Mouse (Mus musculus): ENCODE data around the gene Cyfip2. TPM values are rescaled to one million over a fixed set of nuclear protein-coding genes. Genes with fewer than 3 reads are reported as not detected.

Cyfip2 gene
- polyA plus RNA-seq, 1 experiment: 3.2 TPM

- no peak for TF ChIP-seq FLI1 (IDR thresholded peaks at IDR 0.05; ENCODE audit: low read length)
- TF ChIP-seq GATA1 (IDR thresholded peaks at IDR 0.05; ENCODE audit: borderline replicate concordance, low read length): no peak
- Histone ChIP-seq H3K4me1 (peaks cover 87% of the 10 kb centered on the region), H3K9me3 (peaks cover 11% of the 10 kb centered on the region), H3K27me3 (replicated peaks) (peaks cover 2% of the 10 kb centered on the region), H3K4me3 (replicated peaks) (no peak overlapping the region), H3K36me3 (replicated peaks; ENCODE audit: low read length) (peaks cover 25% of the 10 kb centered on the region)
Observed at GRCm38 (mm10) chr11:46309111-46309741, 3.4 kb downstream of the Cyfip2 start.

GRCm38 (mm10) chr11:46308271-46308974 is 4.2 kb downstream of the Cyfip2 start:
- TF ChIP-seq FLI1 (IDR thresholded peaks at IDR 0.05; ENCODE audit: low read length): no peak
- TF ChIP-seq GATA1 (IDR thresholded peaks at IDR 0.05; ENCODE audit: borderline replicate concordance, low read length): no peak
- Histone ChIP-seq H3K9me3 (peaks cover 11% of the 10 kb centered on the region), H3K4me1 (peaks cover 88% of the 10 kb centered on the region), H3K4me3 (replicated peaks) (no peak overlapping the region), H3K27me3 (replicated peaks) (no peaks in the 10 kb centered on the region), H3K36me3 (replicated peaks; ENCODE audit: low read length) (peaks cover 25% of the 10 kb centered on the region)

GRCm38 (mm10) chr11:46307768-46308167 is 4.9 kb downstream of the Cyfip2 start:
- H3K4me3 ChIP-seq (replicated peaks): no peak overlapping the region
- H3K27me3 ChIP-seq (replicated peaks): no peaks in the 10 kb centered on the region
- H3K4me1 ChIP-seq: peaks cover 82% of the 10 kb centered on the region
- H3K9me3 ChIP-seq: peaks cover 11% of the 10 kb centered on the region
- H3K36me3 ChIP-seq (replicated peaks; ENCODE audit: low read length): peaks cover 25% of the 10 kb centered on the region
- TF ChIP-seq GATA1 (IDR thresholded peaks at IDR 0.05; ENCODE audit: borderline replicate concordance, low read length): no peak
- TF ChIP-seq FLI1 (IDR thresholded peaks at IDR 0.05; ENCODE audit: low read length): no peak

- TF ChIP-seq FLI1 (IDR thresholded peaks at IDR 0.05; ENCODE audit: low read length): no peak
- TF ChIP-seq GATA1 (IDR thresholded peaks at IDR 0.05; ENCODE audit: borderline replicate concordance, low read length): no peak
- H3K4me1 ChIP-seq: peaks cover 75% of the 10 kb centered on the region
- H3K36me3 ChIP-seq (replicated peaks; ENCODE audit: low read length): peaks cover 25% of the 10 kb centered on the region
- H3K9me3 ChIP-seq: peaks cover 11% of the 10 kb centered on the region
- no peak overlapping the region for H3K4me3 ChIP-seq (replicated peaks)
- no peaks in the 10 kb centered on the region for H3K27me3 ChIP-seq (replicated peaks)
Observed at GRCm38 (mm10) chr11:46306776-46307175, 5.9 kb downstream of the Cyfip2 start.

- H3K4me1 ChIP-seq: peaks cover 68% of the 10 kb centered on the region
- no peaks in the 10 kb centered on the region for H3K27me3 ChIP-seq (replicated peaks)
- peaks cover 25% of the 10 kb centered on the region for H3K36me3 ChIP-seq (replicated peaks; ENCODE audit: low read length)
- peaks cover 11% of the 10 kb centered on the region for H3K9me3 ChIP-seq
- no peak overlapping the region for H3K4me3 ChIP-seq (replicated peaks)
- TF ChIP-seq GATA1 (IDR thresholded peaks at IDR 0.05; ENCODE audit: borderline replicate concordance, low read length): no peak
- TF ChIP-seq FLI1 (IDR thresholded peaks at IDR 0.05; ENCODE audit: low read length): no peak
Observed at GRCm38 (mm10) chr11:46305881-46306520, 6.7 kb downstream of the Cyfip2 start.

- peaks cover 62% of the 10 kb centered on the region for H3K4me1 ChIP-seq
- no peak overlapping the region for H3K4me3 ChIP-seq (replicated peaks)
- no peak for TF ChIP-seq FLI1 (IDR thresholded peaks at IDR 0.05; ENCODE audit: low read length)
- TF ChIP-seq GATA1 (IDR thresholded peaks at IDR 0.05; ENCODE audit: borderline replicate concordance, low read length): no peak
- peaks cover 25% of the 10 kb centered on the region for H3K36me3 ChIP-seq (replicated peaks; ENCODE audit: low read length)
- no peaks in the 10 kb centered on the region for H3K27me3 ChIP-seq (replicated peaks)
- H3K9me3 ChIP-seq: peaks cover 11% of the 10 kb centered on the region
Observed at GRCm38 (mm10) chr11:46304864-46305710, 7.6 kb downstream of the Cyfip2 start.

- Histone ChIP-seq H3K9me3 (peaks cover 11% of the 10 kb centered on the region), H3K4me1 (peaks cover 60% of the 10 kb centered on the region), H3K27me3 (replicated peaks) (no peaks in the 10 kb centered on the region), H3K36me3 (replicated peaks; ENCODE audit: low read length) (peaks cover 18% of the 10 kb centered on the region), H3K4me3 (replicated peaks) (no peak overlapping the region)
- TF ChIP-seq FLI1 (IDR thresholded peaks at IDR 0.05; ENCODE audit: low read length) (no peak), GATA1 (IDR thresholded peaks at IDR 0.05; ENCODE audit: borderline replicate concordance, low read length) (no peak)
Observed at GRCm38 (mm10) chr11:46304093-46304492, 8.6 kb downstream of the Cyfip2 start.

GRCm38 (mm10) chr11:46302471-46302870 is 10.2 kb downstream of the Cyfip2 start:
- Histone ChIP-seq H3K27me3 (replicated peaks) (no peaks in the 10 kb centered on the region), H3K36me3 (replicated peaks; ENCODE audit: low read length) (peaks cover 2% of the 10 kb centered on the region), H3K4me3 (replicated peaks) (no peak overlapping the region), H3K4me1 (peaks cover 48% of the 10 kb centered on the region), H3K9me3 (0 out of 2 replicates have a peak, but pooled peaks cover under 1% of the 10 kb centered on the region)
- TF ChIP-seq GATA1 (IDR thresholded peaks at IDR 0.05; ENCODE audit: borderline replicate concordance, low read length): no peak
- no peak for TF ChIP-seq FLI1 (IDR thresholded peaks at IDR 0.05; ENCODE audit: low read length)

GRCm38 (mm10) chr11:46301579-46302248 is 10.9 kb downstream of the Cyfip2 start:
- Histone ChIP-seq H3K4me1 (peaks cover 43% of the 10 kb centered on the region), H3K36me3 (replicated peaks; ENCODE audit: low read length) (no peaks in the 10 kb centered on the region)

More at GRCm38 (mm10) chr11:46301579-46302248, 10.9 kb downstream of the Cyfip2 start:
- Histone ChIP-seq H3K4me3 (replicated peaks) (no peak overlapping the region), H3K27me3 (replicated peaks) (no peaks in the 10 kb centered on the region), H3K9me3 (no peaks in the 10 kb centered on the region)
- TF ChIP-seq FLI1 (IDR thresholded peaks at IDR 0.05; ENCODE audit: low read length) (no peak), GATA1 (IDR thresholded peaks at IDR 0.05; ENCODE audit: borderline replicate concordance, low read length) (no peak)
